Mouse (Mus musculus) thymus, postnatal 0 days (tissue): Measurements from ENCODE around the gene Klk1b4. TPM values are rescaled to one million over a fixed set of nuclear protein-coding genes. Genes with fewer than 3 reads are reported as not detected.
"Not testable (repeated sequence)": the region's sequence is repeated elsewhere in the genome, so short reads cannot be mapped to it uniquely, and the experiment has no call there.

Experiments
- DNase-seq: peaks from one replicate; pipeline ENCODE4 v3.0.0-alpha.2; 2015; ENCODE audit warnings: low spot score
- polyA plus RNA-seq: library from polyadenylated mRNA; unstranded; fragments of >200 nt; fragmentation: Nextera tagmentation; extraction: Ambion mirVana; gene quantifications from 2 replicates; pipeline ENCODE4 v1.2.1, GENCODE M21; 2015

Klk1b4 gene
- polyA plus RNA-seq = 0.33 and 0.50 TPM in 2 replicates

GRCm38 (mm10) chr7:44207135-44207534 lies at the start of gene Klk1b4:
TSS of gene Klk1b4 (plus strand) at chr7:44207435.
- DNase-seq = not testable (repeated sequence)

DNA sequence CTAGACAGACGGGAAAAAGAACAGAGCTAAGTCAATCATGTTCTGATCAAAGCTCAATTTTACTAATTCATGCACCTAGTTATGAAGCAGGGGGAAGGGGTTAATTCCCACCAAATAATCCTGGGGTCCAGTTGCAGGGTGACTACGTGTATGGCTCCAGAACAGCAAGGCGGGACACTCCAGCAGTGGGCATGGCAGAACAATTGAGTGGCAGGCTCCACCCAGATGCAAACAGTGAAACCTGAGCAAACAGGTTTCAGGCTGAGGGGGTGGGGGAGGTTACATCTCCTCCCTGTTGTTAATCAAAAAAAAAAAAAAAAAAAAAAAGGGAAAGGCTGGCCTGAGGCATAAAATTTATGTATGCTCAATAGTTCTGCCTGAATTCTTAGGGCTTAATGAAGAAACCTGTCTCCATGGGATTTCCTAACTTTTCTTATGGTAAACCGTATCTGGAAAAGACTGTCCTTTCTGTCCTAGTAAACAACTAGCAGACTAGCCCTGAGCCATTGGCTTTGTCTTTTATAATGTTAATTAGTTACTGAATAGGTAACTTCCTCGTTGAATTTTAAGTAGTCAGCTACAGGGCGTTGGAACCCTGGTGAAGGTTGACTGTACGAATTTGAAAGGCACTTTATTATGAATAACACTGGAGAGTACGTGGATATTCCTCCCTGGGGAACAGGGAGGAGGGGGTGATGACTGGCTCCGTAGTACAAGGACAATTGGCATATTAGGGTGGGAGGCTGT lies 27.8 kb upstream of the Klk1b4 start:
- no peak for DNase-seq

DNA sequence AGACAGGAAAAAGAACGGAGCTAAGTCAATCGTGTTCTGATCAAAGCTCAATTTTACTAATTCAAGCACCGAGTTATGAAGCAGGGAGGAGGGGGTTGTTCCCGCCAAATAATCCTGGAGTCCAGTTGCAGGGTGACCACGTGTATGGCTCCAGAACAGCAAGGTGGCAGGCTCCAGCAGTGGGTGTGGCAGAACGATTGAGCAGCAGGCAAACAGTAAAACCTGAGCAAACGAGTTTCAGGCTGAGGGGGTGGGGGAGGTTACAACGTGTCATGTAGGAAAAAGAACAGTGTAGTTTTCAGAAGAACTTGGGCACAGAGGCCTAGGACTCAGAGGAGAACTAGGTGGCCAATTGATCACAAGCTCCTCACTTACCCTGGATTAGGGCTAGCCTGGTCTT lies 20.7 kb upstream of the Klk1b4 start:
- not testable (repeated sequence) for DNase-seq

DNA sequence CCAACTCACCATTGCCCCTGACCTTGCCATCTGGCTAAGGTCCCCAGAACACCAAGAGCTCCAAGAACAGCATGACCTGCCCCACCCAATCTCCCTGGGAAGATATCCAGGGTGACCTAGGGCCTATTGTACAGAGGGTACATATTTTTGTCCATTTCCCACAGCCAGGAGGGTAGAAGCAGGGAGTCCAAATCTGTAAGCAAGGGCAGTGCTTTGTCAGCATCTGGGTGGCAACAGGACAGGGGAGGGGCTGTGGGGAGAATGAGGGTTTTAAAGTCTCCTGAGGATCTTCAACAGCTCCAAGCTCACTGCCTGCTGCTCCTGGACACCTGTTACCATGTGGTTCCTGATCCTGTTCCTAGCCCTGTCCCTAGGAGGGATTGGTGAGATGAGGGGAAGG lies 19.3 kb upstream of the Klk1b4 start, which contains the start of gene Klk1b24:
Gene Klk1b24 (plus strand): TSS at position 301 of the 400 bp plus-strand sequence.
- DNase-seq = not testable (repeated sequence)

GRCm38 (mm10) chr7:44193466-44193865 lies 13.8 kb upstream of the Klk1b4 start:
- not testable (repeated sequence) for DNase-seq

DNA sequence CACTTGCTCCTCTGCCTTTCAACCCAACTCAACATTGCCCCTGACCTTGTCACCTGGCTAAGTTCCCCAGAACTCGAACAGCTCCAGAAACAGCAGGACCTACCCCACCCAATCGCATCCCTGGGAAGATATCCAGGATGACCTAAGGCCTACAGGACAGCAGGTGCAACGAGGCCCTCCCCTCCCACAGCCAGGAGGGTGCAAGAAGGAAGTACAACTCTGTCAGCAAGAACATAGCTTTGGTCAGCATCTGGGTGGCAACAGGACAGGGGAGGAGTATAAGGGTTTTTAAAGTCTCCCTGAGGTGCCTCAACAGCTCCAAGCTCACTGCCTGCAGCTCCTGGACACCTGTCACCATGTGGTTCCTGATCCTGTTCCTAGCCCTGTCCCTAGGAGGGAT lies 9.3 kb upstream of the Klk1b4 start, which contains the start of gene Klk1b3:
Gene Klk1b3 (plus strand): TSS at position 301 of the 400 bp plus-strand sequence.
- no peak for DNase-seq

DNA sequence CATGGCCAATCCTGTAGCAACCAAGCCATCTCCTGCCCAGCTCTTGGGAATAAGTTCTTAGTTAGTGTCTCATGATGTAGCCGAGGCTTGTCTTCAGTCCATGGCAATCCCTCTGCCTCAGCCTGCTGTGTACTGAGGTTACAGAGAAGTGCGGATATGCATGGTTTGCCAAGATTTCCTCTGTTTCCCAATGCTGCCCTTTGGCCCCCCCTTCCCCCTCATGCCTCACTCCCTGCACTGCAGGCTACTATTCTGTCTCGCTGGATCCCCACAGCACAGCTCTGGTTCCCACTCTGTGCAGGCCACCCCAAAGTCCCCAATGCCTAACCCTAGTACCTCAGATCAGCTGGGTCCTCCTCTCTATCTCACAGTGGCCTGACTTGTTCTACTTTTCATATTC lies 1.1 kb downstream of the Klk1b4 start:
- no peak for DNase-seq

GRCm38 (mm10) chr7:44215645-44216044 lies 8.4 kb downstream of the Klk1b4 start, which contains the start of gene Klk1b5:
TSS of gene Klk1b5 (plus strand) at chr7:44215945.
- DNase-seq = no peak

DNA sequence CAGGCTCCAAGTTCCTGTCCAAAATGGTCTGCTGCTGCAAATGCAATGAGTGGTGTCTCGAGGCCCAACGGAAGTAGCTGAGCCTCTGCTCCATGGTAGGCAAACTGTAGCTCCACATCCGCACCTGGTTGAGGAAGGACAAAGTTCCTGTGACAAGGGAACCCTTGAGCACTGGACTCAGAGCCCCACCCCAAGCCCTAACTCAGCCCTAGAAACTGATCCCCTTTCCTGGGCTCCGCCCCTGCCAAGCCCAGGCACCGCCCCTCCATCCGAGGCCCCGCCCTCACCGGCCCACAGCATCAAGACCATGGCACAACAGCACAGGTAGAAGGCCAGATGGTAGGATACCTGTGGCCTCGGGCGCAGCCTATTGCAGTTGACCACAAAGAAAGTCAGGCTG lies 14.4 kb downstream of the Klk1b4 start:
- not testable (repeated sequence) for DNase-seq

GRCm38 (mm10) chr7:44222335-44222734 lies 15.1 kb downstream of the Klk1b4 start:
- not testable (repeated sequence) for DNase-seq

- DNase-seq = no peak
These were observed 17.8 kb downstream of the Klk1b4 start, which contains the start of gene Klk1 for GRCm38 (mm10) chr7:44225076-44225475. TSS of gene Klk1 (plus strand) at chr7:44225360.

DNA sequence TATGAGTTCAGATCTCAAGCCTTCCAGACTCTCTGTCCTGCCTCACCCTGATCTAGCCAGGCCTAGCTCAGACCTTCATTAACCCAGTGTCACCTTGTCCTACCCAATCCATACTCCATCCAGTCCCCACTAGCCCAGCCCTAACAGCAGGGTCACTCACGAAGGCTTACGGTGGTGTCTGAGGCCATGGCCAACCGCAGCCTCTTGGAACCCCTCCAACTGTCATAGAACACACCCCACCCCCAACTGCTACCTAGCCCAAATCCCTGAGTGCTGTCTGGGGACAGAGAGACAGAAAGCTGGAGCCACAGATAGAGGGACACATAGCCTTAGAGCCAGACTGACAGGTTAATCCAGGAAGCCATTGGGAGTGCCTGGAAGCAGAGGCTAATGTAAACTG lies 28.7 kb downstream of the Klk1b4 start, which contains the start of gene Gm36864:
Gene Gm36864 (plus strand): TSS at position 269 of the 400 bp plus-strand sequence.
- DNase-seq = no peak

DNA sequence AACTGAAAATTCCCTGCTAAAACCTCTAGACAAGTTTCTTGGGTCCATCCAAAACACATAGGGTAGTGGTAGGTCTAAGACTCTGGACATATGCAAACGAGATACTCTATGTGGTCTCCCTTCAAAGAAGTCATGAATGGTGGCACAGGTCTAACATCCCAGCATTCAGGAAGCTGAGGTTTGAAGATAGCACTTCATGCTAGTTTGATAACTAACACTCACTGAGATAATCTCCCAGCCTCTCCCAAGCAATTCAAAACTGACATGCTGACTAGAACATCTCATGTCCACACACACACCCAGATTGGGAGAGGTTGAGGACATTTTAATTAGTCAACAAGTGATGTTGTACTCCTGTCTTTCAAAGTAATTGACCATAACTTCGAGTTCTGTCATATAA lies 32.7 kb downstream of the Klk1b4 start:
- DNase-seq = no peak

- no peak for DNase-seq
These were observed 33.5 kb downstream of the Klk1b4 start for GRCm38 (mm10) chr7:44240712-44241111.

DNA sequence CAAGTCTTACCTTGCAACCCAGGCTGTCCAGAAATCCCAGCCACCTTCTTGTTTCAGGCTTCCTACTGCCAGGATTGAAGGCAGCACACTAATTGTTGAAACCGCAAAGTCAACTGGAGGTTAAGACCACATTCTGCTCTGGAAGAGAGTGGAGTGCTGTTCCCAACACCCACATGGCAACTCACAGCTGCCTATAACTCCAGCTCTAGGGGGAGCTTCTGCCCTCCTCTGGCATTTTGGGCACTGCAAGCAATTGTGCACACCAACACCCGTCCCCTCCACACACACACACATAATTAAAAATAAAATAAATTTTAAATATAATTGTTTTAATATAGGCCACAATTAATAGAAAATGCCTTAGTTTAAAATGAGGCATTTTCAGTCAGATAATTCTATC lies 33.9 kb downstream of the Klk1b4 start:
- no peak for DNase-seq

DNA sequence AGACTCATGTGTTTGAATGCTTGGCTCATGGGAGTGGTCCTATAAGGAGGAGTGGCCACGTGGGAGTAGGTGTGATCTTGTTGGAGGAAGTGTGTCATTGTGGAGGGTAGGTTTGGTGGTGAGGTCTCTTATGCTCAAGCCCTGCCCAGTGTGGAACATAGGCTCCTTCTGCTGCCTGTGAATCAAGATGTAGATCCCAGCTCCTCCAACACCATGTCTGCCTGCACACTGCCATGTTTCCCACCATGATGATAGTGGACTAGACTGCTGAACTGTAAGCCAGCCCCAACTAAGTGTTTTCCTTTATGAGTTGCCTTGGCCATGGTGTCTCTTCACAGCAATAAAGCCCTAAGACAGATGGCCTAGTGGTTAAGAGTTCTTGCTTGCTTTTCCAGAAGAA lies 36.8 kb downstream of the Klk1b4 start:
- DNase-seq = no peak

GRCm38 (mm10) chr7:44246055-44246983 lies 39.1 kb downstream of the Klk1b4 start, which contains the start of the genes 1700028J19Rik and 2410002F23Rik:
TSS of gene 1700028J19Rik (minus strand) at chr7:44246695.
TSS of gene 2410002F23Rik (plus strand) at chr7:44246722.
- peak; percentile 92 for DNase-seq

DNA sequence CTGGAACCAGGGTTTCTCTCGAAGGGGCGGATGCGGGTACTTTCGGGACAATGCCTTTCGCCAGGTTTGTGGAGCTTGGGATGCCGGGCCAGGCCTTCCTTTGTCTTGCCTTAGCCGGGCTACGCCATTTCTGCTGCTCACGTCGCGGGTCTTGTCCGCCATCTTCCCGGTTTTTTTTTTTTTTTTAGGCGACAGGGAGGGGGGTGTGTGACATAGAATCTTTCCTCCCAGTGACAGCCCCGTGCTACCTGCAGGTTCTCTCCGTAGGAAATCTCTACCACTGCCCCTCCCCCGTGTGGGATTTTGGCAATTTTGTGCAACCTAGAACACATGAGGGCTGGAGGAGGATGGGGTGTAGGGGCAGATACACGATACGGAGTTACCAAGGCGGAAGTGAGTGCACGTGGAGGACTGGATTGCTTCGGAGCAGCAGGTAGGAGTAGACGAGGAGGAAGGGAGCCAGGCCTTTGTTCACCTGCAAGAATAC lies 39.8 kb downstream of the Klk1b4 start:
- peak; percentile 65 for DNase-seq

DNA sequence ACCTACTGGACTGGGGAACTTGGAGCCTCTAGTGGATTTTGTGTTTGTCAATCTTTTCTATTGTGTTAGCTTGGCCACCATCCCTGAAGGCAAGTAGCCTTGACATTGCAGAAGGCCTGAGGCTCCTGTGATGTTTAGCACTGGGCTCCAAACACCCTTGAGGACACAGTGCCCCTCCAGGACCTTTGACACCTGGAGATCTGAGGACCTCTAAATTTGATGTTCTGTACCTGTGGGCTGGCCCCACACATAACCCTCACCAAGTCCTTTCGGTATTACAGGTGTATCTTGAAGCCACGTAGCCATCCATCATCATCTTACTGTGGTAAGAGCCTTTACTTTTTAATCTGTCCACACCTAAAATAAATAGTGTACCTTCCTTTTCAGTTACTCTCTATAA lies 40.7 kb downstream of the Klk1b4 start:
- DNase-seq = no peak

GRCm38 (mm10) chr7:44249248-44249647 lies 42.0 kb downstream of the Klk1b4 start:
- DNase-seq = no peak

DNA sequence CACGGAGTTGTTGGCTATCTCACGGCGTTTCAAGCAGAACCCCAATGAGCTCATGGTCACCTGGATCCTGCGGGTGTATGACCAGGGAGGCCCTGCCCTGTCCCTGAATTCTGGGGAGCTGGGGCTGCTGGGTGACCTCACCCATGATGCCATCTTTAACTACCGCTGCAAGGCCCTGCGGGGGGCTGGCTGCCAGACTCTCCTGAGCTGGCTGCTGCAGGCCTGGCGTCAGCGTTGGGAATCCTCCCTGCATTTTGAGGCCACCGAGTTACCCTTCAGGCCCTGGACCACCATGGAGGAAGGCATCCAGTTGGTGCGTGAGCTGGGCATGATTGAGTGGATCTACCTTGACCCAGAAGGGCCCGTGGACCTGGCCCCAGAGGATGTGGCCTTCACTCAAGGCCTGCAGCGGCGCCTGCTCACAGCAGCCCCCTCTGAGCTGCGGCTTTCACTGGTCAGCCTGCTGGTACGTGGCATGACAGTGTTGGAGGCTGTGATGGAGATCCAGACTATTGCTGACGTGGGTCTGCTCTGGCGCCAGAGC lies 43.6 kb downstream of the Klk1b4 start:
- DNase-seq = not testable (repeated sequence)
